Mouse (Mus musculus): ENCODE measurements around the gene Abhd17c.

DNA sequence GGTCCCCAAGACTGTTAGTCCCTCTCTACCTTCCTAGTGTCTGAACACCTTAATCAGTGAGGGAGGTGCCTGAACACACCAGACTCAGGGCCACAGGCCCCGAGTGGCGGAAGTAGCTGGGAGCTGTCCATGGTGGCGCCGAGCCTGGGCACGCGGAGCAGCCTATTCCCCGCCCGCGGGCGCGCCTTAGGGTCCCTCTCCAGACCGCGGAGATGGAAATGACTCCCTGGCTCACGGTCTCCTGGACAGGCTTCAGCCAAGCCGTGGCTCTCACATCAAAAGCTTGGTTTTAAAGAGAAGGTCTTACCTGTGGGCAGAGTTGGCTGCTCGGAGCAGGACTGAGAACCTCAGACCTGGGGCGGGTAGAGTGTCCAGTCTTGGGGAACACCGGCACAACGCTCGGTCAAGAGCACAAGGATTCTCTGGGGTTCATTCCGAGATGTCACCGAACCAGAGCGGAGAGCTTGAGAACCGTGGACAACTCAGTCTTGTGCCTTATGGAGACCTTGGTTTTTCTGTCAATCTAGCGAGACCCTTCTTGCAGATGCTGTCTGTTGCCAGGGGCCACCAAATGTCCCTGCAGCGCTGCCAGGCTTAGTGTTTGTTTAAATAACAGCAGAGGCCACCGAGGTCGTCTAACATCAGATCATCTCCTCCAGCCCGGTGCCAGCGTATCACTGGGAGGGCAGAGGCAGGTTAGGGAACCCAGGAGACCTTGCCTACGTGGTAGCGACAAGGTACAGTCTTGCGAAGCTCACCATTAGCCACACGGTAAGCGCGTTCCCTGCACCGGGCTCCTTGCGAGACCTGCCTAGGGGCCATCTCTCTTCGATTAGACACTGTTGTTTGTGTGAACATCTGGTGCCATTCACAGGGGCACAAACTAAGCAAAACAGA is 66.4 kb downstream of the Abhd17c start:
- TF ChIP-seq EP300 (IDR thresholded peaks at IDR 0.05; ENCODE audit: low read depth) (no peak), CTCF (IDR thresholded peaks at IDR 0.05; ENCODE audit: low read depth) (no peak)

Measured in liver, postnatal 0 days (tissue).